Mouse (Mus musculus) lung, embryonic 14.5 days (tissue): Measurements from ENCODE around the gene Mapk14. TPM values are rescaled to one million over a fixed set of nuclear protein-coding genes. Genes with fewer than 3 reads are reported as not detected.
A peak's percentile ranks its signal among the peaks of the same experiment; 100 is the strongest.

ENCODE experiments used
- ATAC-seq: fragments of 200-750 bp; cut with Nextera tagmentation; 2 replicates; pipeline ENCODE4 v1.8.0; 2017; ENCODE audit warnings: mild to moderate bottlenecking, moderate TSS enrichment, moderate library complexity; ENCODE audit not compliant: insufficient read depth
- DNase-seq: peaks from one replicate; pipeline ENCODE4 v3.0.0-alpha.2; 2015
- H3K27ac ChIP-seq: fragments of 300-500 bp; sonication (generic); 2 replicates; pipeline ENCODE4 v1.5.1; 2014; ENCODE audit warnings: low read depth, mild to moderate bottlenecking, moderate library complexity
- H3K27me3 ChIP-seq: fragments of 300-500 bp; sonication (generic); 2 replicates; pipeline ENCODE4 v1.6.1; 2014; ENCODE audit warnings: low read length, control low read depth; ENCODE audit not compliant: insufficient read depth
- H3K36me3 ChIP-seq: fragments of 300-500 bp; sonication (generic); 2 replicates; pipeline ENCODE4 v1.6.1; 2014; ENCODE audit warnings: control low read depth; ENCODE audit not compliant: insufficient read depth
- H3K4me1 ChIP-seq: fragments of 300-500 bp; sonication (generic); 2 replicates; pipeline ENCODE4 v1.6.1; 2014; ENCODE audit warnings: antibody characterized with exemption, control low read depth; ENCODE audit not compliant: insufficient read depth
- H3K4me2 ChIP-seq: fragments of 300-500 bp; sonication (generic); 2 replicates; pipeline ENCODE4 v1.6.1; 2014; ENCODE audit warnings: mild to moderate bottlenecking
- H3K4me3 ChIP-seq: fragments of 300-500 bp; sonication (generic); 2 replicates; pipeline ENCODE4 v1.5.1; 2014; ENCODE audit warnings: low read depth, low read length
- H3K9ac ChIP-seq: fragments of 300-500 bp; sonication (generic); 2 replicates; pipeline ENCODE4 v1.6.1; 2014
- H3K9me3 ChIP-seq: fragments of 300-500 bp; sonication (generic); 2 replicates; pipeline ENCODE4 v1.6.1; 2016; ENCODE audit warnings: low read depth, low read length, control low read depth
- CTCF ChIP-seq: IDR thresholded peaks from 2 replicates; pipeline ENCODE4 v1.5.1; 2016; ENCODE audit warnings: antibody characterized with exemption, low read depth
- WGBS: fragments of 180-500 bp; shearing (Covaris S2); extraction: QIAGEN DNeasy Blood & Tissue Kit; methylation state at CpG from one replicate; pipeline ENCODE4 v1.1.7; 2014; 5-methylcytosine and 5-hydroxymethylcytosine counted together
- polyA plus RNA-seq: library from polyadenylated mRNA; unstranded; fragments of >200 nt; fragmentation: Nextera tagmentation; extraction: Ambion mirVana; gene quantifications from 2 replicates; pipeline ENCODE4 v1.2.1, GENCODE M21; 2014

Gene Mapk14
- polyA plus RNA-seq, 1 experiment from 2014 or later: 77.4 TPM

DNA sequence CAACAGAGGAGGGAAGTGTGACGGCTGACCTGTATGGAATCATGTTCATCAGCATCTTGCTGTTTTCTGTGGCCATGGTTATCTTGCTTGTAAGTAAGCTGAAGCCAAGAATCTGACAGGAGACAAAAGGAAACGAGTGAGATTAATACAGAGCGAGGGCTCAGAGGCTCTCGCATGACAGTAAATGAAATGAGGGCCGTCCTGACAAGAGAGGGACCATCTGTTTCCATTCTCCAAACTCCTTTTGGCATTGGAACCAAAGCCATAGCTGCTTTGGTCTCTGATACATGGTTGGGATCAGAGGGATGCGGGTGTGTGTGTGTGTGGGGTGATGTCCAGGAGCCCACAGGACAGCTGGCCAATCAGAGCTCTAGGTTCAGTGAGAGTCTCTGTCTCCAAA, 31.6 kb upstream of the Mapk14 start:
- Histone ChIP-seq H3K27ac (no peak overlapping the region), H3K36me3 (no peaks in the 10 kb centered on the region), H3K9ac (no peak overlapping the region), H3K9me3 (no peaks in the 10 kb centered on the region), H3K27me3 (no peaks in the 10 kb centered on the region), H3K4me3 (no peak overlapping the region), H3K4me2 (no peak overlapping the region), H3K4me1 (no peaks in the 10 kb centered on the region)
- DNase-seq: peak; percentile 82
- WGBS: 33% methylated on average over 6 of the region's 6 CpGs
- no peak for TF ChIP-seq CTCF
- peak; percentile 87 for ATAC-seq

- TF ChIP-seq CTCF: no peak
- no peaks in the 10 kb centered on the region for H3K9me3 ChIP-seq
- 79% methylated on average over 13 of the region's 13 CpGs for WGBS
- no peak overlapping the region for H3K4me2 ChIP-seq
- no peak overlapping the region for H3K4me3 ChIP-seq
- H3K27me3 ChIP-seq: no peaks in the 10 kb centered on the region
- no peak for DNase-seq
- H3K27ac ChIP-seq: no peak overlapping the region
- no peak overlapping the region for H3K9ac ChIP-seq
- no peaks in the 10 kb centered on the region for H3K4me1 ChIP-seq
- H3K36me3 ChIP-seq: no peaks in the 10 kb centered on the region
- no peak for ATAC-seq
Observed at GRCm38 (mm10) chr17:28682311-28683084, 8.6 kb upstream of the Mapk14 start.

- no peak overlapping the region for H3K27ac ChIP-seq
- H3K4me1 ChIP-seq: no peaks in the 10 kb centered on the region
- WGBS: 59% methylated on average over 1 of the region's 1 CpGs
Observed at GRCm38 (mm10) chr17:28683601-28684000, 7.5 kb upstream of the Mapk14 start.

DNA sequence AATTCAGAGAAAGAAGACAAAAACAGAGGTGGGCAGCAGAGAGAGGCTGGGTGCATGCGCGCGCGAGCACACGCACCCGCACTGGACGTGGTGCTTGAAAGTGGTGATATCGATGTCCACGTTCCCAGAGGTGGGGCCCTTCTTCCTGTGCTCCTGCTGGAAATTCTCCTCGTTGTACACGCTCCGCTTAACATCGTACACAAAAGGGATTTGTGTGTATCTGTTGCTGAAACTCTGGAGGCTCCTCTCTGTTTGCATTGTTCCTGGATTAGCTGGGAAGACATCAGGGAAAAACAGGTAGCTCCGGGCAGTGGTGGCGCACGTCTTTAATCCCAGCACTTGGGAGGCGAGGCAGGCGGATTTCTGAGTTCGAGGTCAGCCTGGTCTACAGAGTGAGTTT, 6.5 kb upstream of the Mapk14 start:
- no peak overlapping the region for H3K4me3 ChIP-seq
- H3K27ac ChIP-seq: no peak overlapping the region
- H3K36me3 ChIP-seq: no peaks in the 10 kb centered on the region
- TF ChIP-seq CTCF: no peak
- peaks cover 7% of the 10 kb centered on the region for H3K27me3 ChIP-seq
- no peak overlapping the region for H3K4me2 ChIP-seq
- 78% methylated on average over 19 of the region's 19 CpGs for WGBS
- H3K9me3 ChIP-seq: no peaks in the 10 kb centered on the region
- no peak overlapping the region for H3K9ac ChIP-seq
- 0 out of 2 replicates have a peak, but pooled peaks cover 2% of the 10 kb centered on the region for H3K4me1 ChIP-seq
- ATAC-seq (no peak), DNase-seq (no peak)

More at GRCm38 (mm10) chr17:28683601-28684000, 7.5 kb upstream of the Mapk14 start:
- H3K9ac ChIP-seq: no peak overlapping the region
- H3K4me3 ChIP-seq: no peak overlapping the region
- no peak for TF ChIP-seq CTCF
- no peak overlapping the region for H3K4me2 ChIP-seq
- DNase-seq (no peak), ATAC-seq (no peak)
- H3K27me3 ChIP-seq: no peaks in the 10 kb centered on the region
- no peaks in the 10 kb centered on the region for H3K9me3 ChIP-seq
- no peaks in the 10 kb centered on the region for H3K36me3 ChIP-seq

DNA sequence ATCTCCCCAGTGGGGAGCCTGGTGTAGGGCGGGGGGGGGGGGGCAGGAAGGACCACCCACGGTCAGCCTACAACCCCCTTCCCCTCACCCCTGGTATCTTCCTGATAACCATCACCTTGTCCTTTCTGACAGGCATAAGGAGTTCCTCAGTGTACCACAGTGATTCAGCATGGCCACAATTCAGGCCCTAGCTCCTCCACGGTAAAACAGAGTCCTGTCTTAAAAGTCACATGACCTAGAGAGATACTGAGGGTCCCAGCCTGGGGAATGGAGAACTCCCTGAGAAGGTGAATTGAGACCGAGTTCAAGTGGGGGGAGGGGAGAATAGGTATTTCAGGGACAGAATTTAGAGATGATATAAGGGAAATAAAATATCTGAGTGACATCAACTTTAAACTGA, 3.8 kb upstream of the Mapk14 start:
- Histone ChIP-seq H3K4me2 (no peak overlapping the region), H3K9me3 (no peaks in the 10 kb centered on the region), H3K27me3 (peaks cover 12% of the 10 kb centered on the region), H3K9ac (no peak overlapping the region), H3K4me3 (no peak overlapping the region), H3K27ac (no peak overlapping the region), H3K36me3 (no peaks in the 10 kb centered on the region), H3K4me1 (peaks cover 6% of the 10 kb centered on the region)
- WGBS: 12% methylated on average over 4 of the region's 4 CpGs
- no peak for TF ChIP-seq CTCF
- no peak for DNase-seq
- no peak for ATAC-seq

DNA sequence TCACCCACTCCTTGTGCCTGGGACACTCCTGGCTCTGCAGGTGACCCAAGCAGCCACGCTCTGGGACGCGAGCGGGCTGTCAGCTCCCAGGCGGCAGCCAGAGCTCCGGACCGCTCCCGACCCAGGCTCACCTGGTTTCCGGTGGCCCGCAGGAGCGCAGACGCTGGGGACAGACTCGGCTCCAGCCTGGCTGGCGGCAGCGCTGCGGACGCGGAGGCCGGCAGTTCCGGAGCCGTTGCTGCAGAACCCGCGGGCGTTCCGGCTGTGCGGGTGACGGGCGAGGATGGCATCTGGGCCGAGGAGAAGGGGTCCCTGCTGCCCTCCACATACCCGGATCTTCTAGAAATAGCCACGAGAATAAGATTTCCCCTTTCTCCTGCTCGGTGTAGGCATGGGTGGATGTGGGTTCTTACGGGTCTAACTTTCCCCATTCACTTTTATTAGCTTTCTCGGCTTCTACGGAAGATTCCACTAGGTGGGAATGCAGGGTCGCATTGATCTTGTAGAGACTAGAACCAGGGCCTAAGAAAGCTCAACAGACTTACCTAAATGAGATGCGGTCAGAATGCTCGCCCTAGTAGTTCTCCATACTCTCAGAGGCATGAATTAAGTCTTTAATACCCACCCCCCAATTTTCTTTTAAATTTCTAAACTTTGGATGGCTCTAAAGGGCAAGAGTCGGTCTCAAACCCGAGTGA, 1.4 kb upstream of the Mapk14 start, which contains the start of gene Slc26a8:
TSS of gene Slc26a8 (minus strand) at position 648 of the 698 bp plus-strand sequence.
- Histone ChIP-seq H3K36me3 (peaks cover 7% of the 10 kb centered on the region; the same call in 1 of the 2 replicates), H3K4me3 (peak within 1 kb of the TSS; percentile 99), H3K9ac (peak within 1 kb of the TSS; percentile 93), H3K4me2 (peak within 1 kb of the TSS; percentile 86), H3K27me3 (peaks cover 12% of the 10 kb centered on the region), H3K9me3 (no peaks in the 10 kb centered on the region), H3K27ac (peak within 1 kb of the TSS; percentile 96), H3K4me1 (peaks cover 18% of the 10 kb centered on the region)
- peak; percentile 34 for DNase-seq
- ATAC-seq: no peak
- 8% methylated on average over 40 of the region's 40 CpGs for WGBS
- no peak for TF ChIP-seq CTCF
